In the genomic region with DNA sequence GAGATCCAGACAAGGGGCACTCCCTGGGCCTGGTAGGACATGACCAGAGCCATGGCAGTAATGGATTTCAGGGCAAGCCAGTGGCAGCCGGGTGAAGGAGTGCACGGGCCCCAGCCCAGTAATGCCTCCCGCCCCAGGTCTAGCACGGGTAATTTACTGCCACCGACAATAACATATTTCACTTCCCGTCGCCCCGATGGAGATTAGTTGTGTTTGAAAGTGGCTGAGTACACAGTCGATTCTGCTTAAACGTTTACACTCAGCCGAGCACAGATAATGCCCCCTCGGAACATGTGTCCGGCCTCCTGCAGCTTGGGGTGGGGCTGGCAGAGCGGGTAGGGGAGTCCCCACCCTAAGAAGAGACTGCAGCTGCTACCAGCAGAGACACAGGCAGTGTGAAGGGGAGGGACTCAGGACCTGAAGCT, we compare ENCODE assay signal across 8 mouse cellular contexts. TPM values are rescaled to one million over a fixed set of nuclear protein-coding genes. Genes with fewer than 3 reads are reported as not detected.
DNase-seq lines count a peak whose midpoint lies in the region; ATAC-seq and TF ChIP-seq lines count a peak whose summit lies in the region.

No protein-coding gene starts in this region.

- no peaks in the 10 kb centered on the region for H3K36me3 ChIP-seq in hindbrain, embryonic 13.5 days
- H3K36me3 ChIP-seq in hindbrain, embryonic 14.5 days (replicated peaks; ENCODE audit: control insufficient read depth, insufficient read depth): no peaks in the 10 kb centered on the region
- H3K36me3 ChIP-seq in MEL (ENCODE audit: control insufficient read depth in 1 of 2, insufficient read depth in 2 of 2, low read length in 2 of 2): peaks cover 0 to 6% of the 10 kb centered on the region in 2 experiments; a peak in 2 of 4 replicates
- no peaks in the 10 kb centered on the region for H3K36me3 ChIP-seq in forebrain, embryonic 16.5 days (ENCODE audit: control insufficient read depth, insufficient read depth)
- H3K36me3 ChIP-seq in neural tube, embryonic 15.5 days: no peaks in the 10 kb centered on the region

- H3K4me1 ChIP-seq in hindbrain, embryonic 13.5 days (replicated peaks): peaks cover 17% of the 10 kb centered on the region
- H3K4me1 ChIP-seq in hindbrain, embryonic 14.5 days (replicated peaks; ENCODE audit: control insufficient read depth, insufficient read depth, low read length): peaks cover 10% of the 10 kb centered on the region; the same call in 1 of the 2 replicates
- peaks cover 0 to 29% of the 10 kb centered on the region in 2 experiments; a peak in 2 of 4 replicates for H3K4me1 ChIP-seq in MEL (ENCODE audit: control insufficient read depth in 1 of 2, insufficient read depth in 2 of 2, low read length in 2 of 2)
- peaks cover 9% of the 10 kb centered on the region for H3K4me1 ChIP-seq in forebrain, embryonic 16.5 days (replicated peaks; ENCODE audit: control insufficient read depth, insufficient read depth, low read length)
- peaks cover 13% of the 10 kb centered on the region for H3K4me1 ChIP-seq in neural tube, embryonic 15.5 days

- DNase-seq in hindbrain, embryonic 14.5 days (ENCODE audit: low spot score): no peak
- peak; percentile 67 for DNase-seq in MEL (ENCODE audit: low read depth, low spot score)
- no peak for DNase-seq in gastrocnemius, postnatal 14 days
- no peak for DNase-seq in right cerebral cortex, postnatal 25 days
- no peak for DNase-seq in heart, postnatal 36 days

- intact Hi-C loops in gastrocnemius, postnatal 14 days (cut with DNase I; ENCODE audit: low total_unique reads): no loop called here
- intact Hi-C loops in heart, postnatal 36 days (cut with DNase I): no loop called here

- 3% methylated on average over 14 of the region's 14 CpGs for WGBS in hindbrain, embryonic 13.5 days
- WGBS in hindbrain, embryonic 14.5 days: 5% methylated on average over 14 of the region's 14 CpGs
- 2% methylated on average over 14 of the region's 14 CpGs for WGBS in forebrain, embryonic 16.5 days
- 5% methylated on average over 14 of the region's 14 CpGs for WGBS in neural tube, embryonic 15.5 days

- TF ChIP-seq POLR2A in MEL (IDR thresholded peaks at IDR 0.05; ENCODE audit: control insufficient read depth in 1 of 2, insufficient read depth in 1 of 2, low read depth in 1 of 2, low read length in 2 of 2, poor library complexity in 1 of 2): peak; percentile 26 to 37; a peak in 1 of 4 replicates

- no peak for ATAC-seq in hindbrain, embryonic 13.5 days (ENCODE audit: low FRiP score)
- ATAC-seq in hindbrain, embryonic 14.5 days (ENCODE audit: low FRiP score): no peak
- ATAC-seq in forebrain, embryonic 16.5 days: peak; percentile 45; the same call in 1 of the 2 replicates
- ATAC-seq in neural tube, embryonic 15.5 days (ENCODE audit: low FRiP score): no peak

- peak overlapping the region; percentile 48; the same call in 1 of the 2 replicates for H3K27ac ChIP-seq in hindbrain, embryonic 13.5 days
- H3K27ac ChIP-seq in hindbrain, embryonic 14.5 days: no peak overlapping the region
- peak overlapping the region; percentile 30; the same call in 1 of the 2 replicates for H3K27ac ChIP-seq in MEL (ENCODE audit: control insufficient read depth, low read depth, low read length)
- H3K27ac ChIP-seq in forebrain, embryonic 16.5 days (ENCODE audit: low read length): no peak overlapping the region
- no peak overlapping the region for H3K27ac ChIP-seq in neural tube, embryonic 15.5 days (replicated peaks)

- 0 out of 2 replicates have a peak overlapping the region, but pooled peaks have one; percentile 17 for H3K4me2 ChIP-seq in hindbrain, embryonic 13.5 days
- H3K4me2 ChIP-seq in hindbrain, embryonic 14.5 days (replicated peaks): no peak overlapping the region
- no peak overlapping the region for H3K4me2 ChIP-seq in forebrain, embryonic 16.5 days (ENCODE audit: low read length)
- peak overlapping the region; percentile 29; the same call in 1 of the 2 replicates for H3K4me2 ChIP-seq in neural tube, embryonic 15.5 days

- H3K4me3 ChIP-seq in hindbrain, embryonic 13.5 days: no peak overlapping the region
- no peak overlapping the region for H3K4me3 ChIP-seq in hindbrain, embryonic 14.5 days (replicated peaks; ENCODE audit: low read length)
- H3K4me3 ChIP-seq in MEL (ENCODE audit: control insufficient read depth in 1 of 2, insufficient read depth in 1 of 2, low read depth in 2 of 2, low read length in 2 of 2): peak overlapping the region in 1 of 2 experiments; percentile 7; a peak in 1 of 4 replicates
- no peak overlapping the region for H3K4me3 ChIP-seq in forebrain, embryonic 16.5 days (replicated peaks; ENCODE audit: low read length)
- H3K4me3 ChIP-seq in neural tube, embryonic 15.5 days (replicated peaks): no peak overlapping the region

- H3K79me2 ChIP-seq in MEL (ENCODE audit: control insufficient read depth, insufficient read depth, low read length, poor library complexity): peaks cover 15% of the 10 kb centered on the region

- no peak for TF ChIP-seq RAD21 in MEL (IDR thresholded peaks at IDR 0.05; ENCODE audit: low read depth, low read length)

- H3K9me3 ChIP-seq in hindbrain, embryonic 13.5 days: no peaks in the 10 kb centered on the region
- no peaks in the 10 kb centered on the region for H3K9me3 ChIP-seq in hindbrain, embryonic 14.5 days (ENCODE audit: control insufficient read depth, low read length)
- no peaks in the 10 kb centered on the region for H3K9me3 ChIP-seq in MEL (replicated peaks; ENCODE audit: insufficient read depth, low read length)
- no peaks in the 10 kb centered on the region for H3K9me3 ChIP-seq in forebrain, embryonic 16.5 days (ENCODE audit: control insufficient read depth, low read length)
- H3K9me3 ChIP-seq in neural tube, embryonic 15.5 days (replicated peaks): no peaks in the 10 kb centered on the region

- no peak for TF ChIP-seq CTCF in MEL (IDR thresholded peaks at IDR 0.05 in 2 of 3, conservative IDR thresholded peaks at IDR 0.05 in 1 of 3; ENCODE audit: control insufficient read depth in 1 of 3, insufficient read depth in 1 of 3, low read depth in 2 of 3, low read length in 3 of 3, poor library complexity in 1 of 3, severe bottlenecking in 1 of 3)

- 0 out of 2 replicates have a peak overlapping the region, but pooled peaks have one; percentile 43 for H3K9ac ChIP-seq in hindbrain, embryonic 13.5 days
- no peak overlapping the region for H3K9ac ChIP-seq in hindbrain, embryonic 14.5 days
- peak overlapping the region; percentile 6; the same call in 1 of the 2 replicates for H3K9ac ChIP-seq in MEL (ENCODE audit: control insufficient read depth, low read depth, low read length, poor library complexity, severe bottlenecking)
- 0 out of 2 replicates have a peak overlapping the region, but pooled peaks have one; percentile 7 for H3K9ac ChIP-seq in forebrain, embryonic 16.5 days (replicated peaks; ENCODE audit: low read depth, low read length)
- H3K9ac ChIP-seq in neural tube, embryonic 15.5 days (replicated peaks): no peak overlapping the region

- TF ChIP-seq EP300 in MEL (IDR thresholded peaks at IDR 0.05; ENCODE audit: low read depth in 1 of 2, low read length in 2 of 2): no peak; a peak in 1 of 4 replicates

- H3K27me3 ChIP-seq in hindbrain, embryonic 13.5 days: peaks cover 10% of the 10 kb centered on the region; the same call in 1 of the 2 replicates
- no peaks in the 10 kb centered on the region for H3K27me3 ChIP-seq in hindbrain, embryonic 14.5 days (ENCODE audit: control insufficient read depth, insufficient read depth, low read length)
- H3K27me3 ChIP-seq in MEL (ENCODE audit: control insufficient read depth in 1 of 2, insufficient read depth in 2 of 2, low read length in 2 of 2): no peaks in the 10 kb centered on the region
- H3K27me3 ChIP-seq in forebrain, embryonic 16.5 days (replicated peaks; ENCODE audit: control insufficient read depth, insufficient read depth, low read length): peaks cover 7% of the 10 kb centered on the region; the same call in 1 of the 2 replicates
- H3K27me3 ChIP-seq in neural tube, embryonic 15.5 days (replicated peaks): no peaks in the 10 kb centered on the region

TF ChIP-seq in MEL, 35 proteins besides CTCF, POLR2A, EP300 and RAD21 (continues in another document):
- TF ChIP-seq NRF1 (IDR thresholded peaks at IDR 0.05; ENCODE audit: insufficient read depth, low read depth, low read length, poor library complexity, severe bottlenecking) (no peak), MXI1 (IDR thresholded peaks at IDR 0.05; ENCODE audit: low read depth, low read length) (no peak), KAT2A (conservative IDR thresholded peaks at IDR 0.05; ENCODE audit: low read depth, low read length) (no peak), ETS1 (IDR thresholded peaks at IDR 0.05; ENCODE audit: low read depth, low read length) (peak; percentile 35; the same call in 1 of the 2 replicates), TBP (IDR thresholded peaks at IDR 0.05; ENCODE audit: low read depth, low read length) (no peak), POLR2AphosphoS2 (IDR thresholded peaks at IDR 0.05; ENCODE audit: low read length) (peak; percentile 78; the same call in 1 of the 2 replicates), GATA1 (IDR thresholded peaks at IDR 0.05; ENCODE audit: low read depth, low read length) (no peak), CHD2 (IDR thresholded peaks at IDR 0.05; ENCODE audit: low read length) (no peak)

RNA-seq across cellular contexts. Expression of gene Mvk, which starts 38.5 kb away (rescaled TPM):
- polyA plus RNA-seq in hindbrain, embryonic 13.5 days (2015; fragmentation: Nextera tagmentation; extraction: Ambion mirVana): 50.0 and 54.0 TPM in 2 replicates
- 76.9 and 81.2 TPM in 2 replicates for polyA plus RNA-seq in hindbrain, embryonic 14.5 days (2014; fragmentation: Nextera tagmentation; extraction: Ambion mirVana)
- 26.3 and 33.5 TPM in 2 replicates for total RNA-seq in MEL (2012; rRNA removed)
- polyA plus RNA-seq in MEL (2012; ENCODE audit: insufficient read depth in 1 of 2, insufficient read length in 2 of 2, low read depth in 1 of 2, low replicate concordance in 2 of 2, missing spikeins in 1 of 2): 10 to 100 TPM in 1 of 2 experiments, not detected in 1; 37.7 TPM
- 44.0 and 48.1 TPM in 2 replicates for polyA plus RNA-seq in forebrain, embryonic 16.5 days (2015; fragmentation: Nextera tagmentation; extraction: Ambion mirVana)
- polyA plus RNA-seq in neural tube, embryonic 15.5 days (2015; fragmentation: Nextera tagmentation; extraction: Ambion mirVana): 70.2 and 78.1 TPM in 2 replicates
- 10 to 100 TPM in 1 of 2 experiments, 1 to 10 TPM in 1; 9.1 to 13.8 TPM for total RNA-seq in gastrocnemius, postnatal 14 days (2021)
- 10 to 100 TPM in 1 of 2 experiments, 1 to 10 TPM in 1; 9.3 to 12.2 TPM for total RNA-seq in heart, postnatal 36 days (2021)

RNA-seq across cellular contexts. Expression of gene Mmab, which starts 38.7 kb away (rescaled TPM):
- 23.6 and 25.7 TPM in 2 replicates for polyA plus RNA-seq in hindbrain, embryonic 13.5 days (2015; fragmentation: Nextera tagmentation; extraction: Ambion mirVana)
- polyA plus RNA-seq in hindbrain, embryonic 14.5 days (2014; fragmentation: Nextera tagmentation; extraction: Ambion mirVana): 30.7 and 30.8 TPM in 2 replicates
- 9.5 and 10.4 TPM in 2 replicates for total RNA-seq in MEL (2012; rRNA removed)
- 10 to 100 TPM in 1 of 2 experiments, not detected in 1; 21.0 TPM for polyA plus RNA-seq in MEL (2012; ENCODE audit: insufficient read depth in 1 of 2, insufficient read length in 2 of 2, low read depth in 1 of 2, low replicate concordance in 2 of 2, missing spikeins in 1 of 2)
- polyA plus RNA-seq in forebrain, embryonic 16.5 days (2015; fragmentation: Nextera tagmentation; extraction: Ambion mirVana): 20.1 and 27.7 TPM in 2 replicates
- polyA plus RNA-seq in neural tube, embryonic 15.5 days (2015; fragmentation: Nextera tagmentation; extraction: Ambion mirVana): 36.1 and 37.4 TPM in 2 replicates
- 10 to 100 TPM in 1 of 2 experiments, 1 to 10 TPM in 1; 9.9 to 11.4 TPM for total RNA-seq in gastrocnemius, postnatal 14 days (2021)
- 10 to 100 TPM; 16.2 to 18.3 TPM for total RNA-seq in heart, postnatal 36 days (2021)

Comparison
In these comparisons a context has a peak if more than half of its experiments do, and no peak if none do; other contexts are left out.
1. H3K27ac ChIP-seq: peak in hindbrain, embryonic 13.5 days (single experiment) and MEL (single experiment); none in hindbrain, embryonic 14.5 days (single experiment), forebrain, embryonic 16.5 days (single experiment) and neural tube, embryonic 15.5 days (single experiment).
2. H3K4me2 ChIP-seq: peak in hindbrain, embryonic 13.5 days (single experiment) and neural tube, embryonic 15.5 days (single experiment); none in hindbrain, embryonic 14.5 days (single experiment) and forebrain, embryonic 16.5 days (single experiment).
3. H3K9ac ChIP-seq: peak in hindbrain, embryonic 13.5 days (single experiment), MEL (single experiment) and forebrain, embryonic 16.5 days (single experiment); none in hindbrain, embryonic 14.5 days (single experiment) and neural tube, embryonic 15.5 days (single experiment).